35 mouse cellular contexts compared by ENCODE assay signal in the genomic region with DNA sequence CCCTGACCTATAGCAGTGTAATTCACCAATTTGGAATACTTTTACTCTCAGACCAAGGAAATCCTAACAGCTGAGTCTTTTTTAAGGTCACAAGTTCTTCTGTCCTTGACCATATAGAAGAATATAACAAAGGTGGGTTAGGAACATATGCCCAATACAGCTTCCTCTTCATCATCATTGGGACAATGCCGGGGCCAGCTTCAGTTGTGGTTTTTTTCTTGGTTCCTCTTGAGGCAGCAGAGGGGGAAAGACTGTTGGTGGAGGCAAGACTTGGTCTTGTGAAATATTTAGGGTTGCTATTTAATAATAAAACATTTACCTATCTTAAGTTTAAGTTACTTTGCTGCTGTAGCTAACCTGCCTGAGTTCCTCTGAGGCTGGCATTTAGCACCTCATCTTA.
"Had no signal": no experiment of that assay in that cellular context is flagged by ENCODE, and none has a peak within 500 bp of the region (broad histone marks: within the 10 kb centered on the region; RNA-seq: fewer than 3 reads in every experiment).

No protein-coding gene starts in this region.

- H3K9me3 ChIP-seq: heart, embryonic 10.5 days; heart, embryonic 12.5 days; heart, embryonic 15.5 days; hindbrain, embryonic 12.5 days; hindbrain, embryonic 15.5 days; intestine, embryonic 15.5 days; kidney, embryonic 15.5 days had no signal

- H3K4me2 ChIP-seq: heart, embryonic 11.5 days; heart, embryonic 12.5 days; heart, embryonic 13.5 days; heart, embryonic 15.5 days; hindbrain, embryonic 12.5 days; hindbrain, embryonic 13.5 days; hindbrain, embryonic 14.5 days; hindbrain, embryonic 15.5 days; intestine, embryonic 15.5 days; kidney, embryonic 15.5 days had no signal

- H3K4me1 ChIP-seq: heart, embryonic 10.5 days; heart, embryonic 12.5 days; heart, embryonic 13.5 days; heart, embryonic 15.5 days; hindbrain, embryonic 10.5 days; hindbrain, embryonic 12.5 days; hindbrain, embryonic 13.5 days; hindbrain, embryonic 15.5 days; intestine, embryonic 15.5 days; kidney, embryonic 15.5 days had no signal

- H3K9ac ChIP-seq: heart, embryonic 12.5 days; heart, embryonic 13.5 days; heart, embryonic 15.5 days; hindbrain, embryonic 12.5 days; hindbrain, embryonic 13.5 days; hindbrain, embryonic 14.5 days; hindbrain, embryonic 15.5 days; intestine, embryonic 15.5 days; kidney, embryonic 15.5 days had no signal

- H3K27me3 ChIP-seq: heart, embryonic 12.5 days; heart, embryonic 13.5 days; heart, embryonic 15.5 days; hindbrain, embryonic 12.5 days; hindbrain, embryonic 13.5 days; hindbrain, embryonic 15.5 days; intestine, embryonic 15.5 days; kidney, embryonic 15.5 days had no signal

- ATAC-seq: hindbrain, embryonic 16.5 days; hindbrain, postnatal 0 days; inflammation-experienced regulatory T-cells, adult 6 months; intestine, embryonic 15.5 days; intestine, embryonic 16.5 days; intestine, postnatal 0 days had no signal

- H3K4me3 ChIP-seq: heart, embryonic 10.5 days; heart, embryonic 12.5 days; heart, embryonic 13.5 days; heart, embryonic 15.5 days; hindbrain, embryonic 10.5 days; hindbrain, embryonic 12.5 days; hindbrain, embryonic 13.5 days; hindbrain, embryonic 15.5 days; intestine, embryonic 15.5 days; kidney, embryonic 15.5 days; layer of hippocampus, adult 2 months had no signal

- H3K27ac ChIP-seq: heart, embryonic 10.5 days; heart, embryonic 13.5 days; heart, embryonic 15.5 days; hindbrain, embryonic 10.5 days; hindbrain, embryonic 12.5 days; hindbrain, embryonic 13.5 days; hindbrain, embryonic 14.5 days; hindbrain, embryonic 15.5 days; hindbrain, postnatal 0 days; intestine, embryonic 15.5 days; kidney, embryonic 15.5 days; kidney, postnatal 0 days; layer of hippocampus, adult 2 months had no signal

- DNase-seq: heart, postnatal 10 days; heart, postnatal 14 days; heart, postnatal 36 days; heart, postnatal 4 days; kidney, adult 11 months; kidney, adult 18-20 months; kidney, adult 2 months; kidney, adult 8-10 months; kidney, adult 9 months; kidney, postnatal 10 days; kidney, postnatal 14 days; kidney, postnatal 25 days; kidney, postnatal 36 days; kidney, postnatal 4 days; layer of hippocampus, adult 9-11 months; layer of hippocampus, postnatal 36 days had no signal

- H3K36me3 ChIP-seq: heart, embryonic 10.5 days; heart, embryonic 12.5 days; heart, embryonic 13.5 days; heart, embryonic 15.5 days; hindbrain, embryonic 10.5 days; hindbrain, embryonic 12.5 days; hindbrain, embryonic 13.5 days; hindbrain, embryonic 15.5 days; intestine, embryonic 15.5 days; kidney, embryonic 15.5 days had no signal
